Mouse (Mus musculus) heart, embryonic 15.5 days (tissue): ENCODE results near the gene Shisa4. TPM values are rescaled to one million over a fixed set of nuclear protein-coding genes. Genes with fewer than 3 reads are reported as not detected.

Source experiments
- ATAC-seq: fragments of 200-750 bp; cut with Nextera tagmentation; replicated peaks from 2 replicates; pipeline ENCODE4 v1.8.0; 2017; ENCODE audit warnings: low read depth, moderate TSS enrichment; ENCODE audit not compliant: insufficient number of reproducible peaks, insufficient read depth, low FRiP score
- H3K27ac ChIP-seq: fragments of 300-500 bp; sonication (generic); 2 replicates; pipeline ENCODE4 v1.5.1; 2015; ENCODE audit warnings: mild to moderate bottlenecking, inconsistent platforms
- H3K27me3 ChIP-seq: fragments of 300-500 bp; sonication (generic); 2 replicates; pipeline ENCODE4 v1.6.1; 2015; ENCODE audit warnings: inconsistent platforms
- H3K36me3 ChIP-seq: fragments of 300-500 bp; sonication (generic); 2 replicates; pipeline ENCODE4 v1.6.1; 2015; ENCODE audit warnings: mild to moderate bottlenecking, inconsistent platforms
- H3K4me1 ChIP-seq: fragments of 300-500 bp; sonication (generic); replicated peaks from 2 replicates; pipeline ENCODE4 v1.6.1; 2015; ENCODE audit warnings: inconsistent platforms
- H3K4me2 ChIP-seq: fragments of 300-500 bp; sonication (generic); 2 replicates; pipeline ENCODE4 v1.6.1; 2015; ENCODE audit warnings: inconsistent platforms, mild to moderate bottlenecking, moderate library complexity
- H3K4me3 ChIP-seq: fragments of 300-500 bp; sonication (generic); 2 replicates; pipeline ENCODE4 v1.5.1; 2015; ENCODE audit warnings: mild to moderate bottlenecking, inconsistent platforms
- H3K9ac ChIP-seq: fragments of 300-500 bp; sonication (generic); 2 replicates; pipeline ENCODE4 v1.6.1; 2015; ENCODE audit warnings: mild to moderate bottlenecking, inconsistent platforms
- H3K9me3 ChIP-seq: fragments of 300-500 bp; sonication (generic); replicated peaks from 2 replicates; pipeline ENCODE4 v1.6.1; 2016; ENCODE audit warnings: inconsistent platforms
- WGBS: fragments of 180-500 bp; shearing (Covaris S2); methylation state at CpG from one replicate; pipeline ENCODE4 v1.1.7; 2015; ENCODE audit warnings: mixed read lengths; 5-methylcytosine and 5-hydroxymethylcytosine counted together
- polyA plus RNA-seq: library from polyadenylated mRNA; unstranded; fragments of >200 nt; fragmentation: Nextera tagmentation; extraction: Ambion mirVana; gene quantifications from 2 replicates; pipeline ENCODE4 v1.2.1, GENCODE M21; 2015

Shisa4 gene
- polyA plus RNA-seq, 1 experiment from 2014 or later, result 26.0 TPM

- Histone ChIP-seq H3K4me1 (peaks cover 38% of the 10 kb centered on the region), H3K9me3 (no peaks in the 10 kb centered on the region), H3K9ac (no peak overlapping the region), H3K27me3 (no peaks in the 10 kb centered on the region; the same call in 1 of the 2 replicates), H3K4me2 (no peak overlapping the region), H3K4me3 (no peak overlapping the region), H3K36me3 (peaks cover 22% of the 10 kb centered on the region), H3K27ac (peak overlapping the region; percentile 1)
- 66% methylated on average over 15 of the region's 15 CpGs for WGBS
- no peak for ATAC-seq
These were observed 5.3 kb upstream of the Shisa4 start for GRCm38 (mm10) chr1:135380071-135380991.

GRCm38 (mm10) chr1:135379048-135379447, 4.0 kb upstream of the Shisa4 start:
- H3K4me2 ChIP-seq, result no peak overlapping the region
- H3K27ac ChIP-seq, result peak overlapping the region; percentile 73
- peaks cover 10% of the 10 kb centered on the region for H3K36me3 ChIP-seq
- peaks cover 51% of the 10 kb centered on the region for H3K4me1 ChIP-seq
- 36% methylated on average over 2 of the region's 2 CpGs for WGBS
- no peak overlapping the region for H3K9ac ChIP-seq
- ATAC-seq, result no peak
- no peak overlapping the region for H3K4me3 ChIP-seq
- no peaks in the 10 kb centered on the region; the same call in 1 of the 2 replicates for H3K27me3 ChIP-seq
- no peaks in the 10 kb centered on the region for H3K9me3 ChIP-seq

GRCm38 (mm10) chr1:135378576-135378975, 3.5 kb upstream of the Shisa4 start:
- H3K4me3 ChIP-seq, result no peak overlapping the region
- H3K4me1 ChIP-seq, result peaks cover 54% of the 10 kb centered on the region
- peaks cover 5% of the 10 kb centered on the region for H3K36me3 ChIP-seq
- H3K4me2 ChIP-seq, result peak overlapping the region; percentile 24
- WGBS, result 31% methylated on average over 9 of the region's 9 CpGs
- peak overlapping the region; percentile 73 for H3K27ac ChIP-seq
- no peaks in the 10 kb centered on the region; the same call in 1 of the 2 replicates for H3K27me3 ChIP-seq
- peak; percentile 5; the same call in 1 of the 2 replicates for ATAC-seq
- H3K9me3 ChIP-seq, result no peaks in the 10 kb centered on the region
- H3K9ac ChIP-seq, result no peak overlapping the region

- peak overlapping the region; percentile 53 for H3K27ac ChIP-seq
- peak overlapping the region; percentile 61 for H3K4me3 ChIP-seq
- 4% methylated on average over 19 of the region's 19 CpGs for WGBS
- peaks cover 37% of the 10 kb centered on the region for H3K4me1 ChIP-seq
- peaks cover 3% of the 10 kb centered on the region for H3K27me3 ChIP-seq
- H3K4me2 ChIP-seq, result peak overlapping the region; percentile 97
- no peaks in the 10 kb centered on the region for H3K9me3 ChIP-seq
- peak overlapping the region; percentile 72 for H3K9ac ChIP-seq
- ATAC-seq, result no peak
- H3K36me3 ChIP-seq, result no peaks in the 10 kb centered on the region
These were observed 716 bp downstream of the Shisa4 start for GRCm38 (mm10) chr1:135374175-135374867.

GRCm38 (mm10) chr1:135373171-135373677, 1.8 kb downstream of the Shisa4 start:
- H3K9me3 ChIP-seq, result no peaks in the 10 kb centered on the region
- no peak overlapping the region for H3K4me3 ChIP-seq
- WGBS, result 72% methylated on average over 4 of the region's 4 CpGs
- no peaks in the 10 kb centered on the region for H3K36me3 ChIP-seq
- no peak overlapping the region for H3K27ac ChIP-seq
- no peak overlapping the region for H3K4me2 ChIP-seq
- no peak overlapping the region for H3K9ac ChIP-seq
- H3K27me3 ChIP-seq, result peaks cover 3% of the 10 kb centered on the region
- ATAC-seq, result no peak
- H3K4me1 ChIP-seq, result peaks cover 34% of the 10 kb centered on the region

GRCm38 (mm10) chr1:135369415-135369814, 5.6 kb downstream of the Shisa4 start:
- no peak overlapping the region for H3K4me2 ChIP-seq
- 79% methylated on average over 5 of the region's 5 CpGs for WGBS
- H3K4me1 ChIP-seq, result peaks cover 32% of the 10 kb centered on the region
- peaks cover 8% of the 10 kb centered on the region; the same call in 1 of the 2 replicates for H3K27me3 ChIP-seq
- H3K36me3 ChIP-seq, result no peaks in the 10 kb centered on the region
- no peak for ATAC-seq
- no peak overlapping the region for H3K4me3 ChIP-seq
- no peak overlapping the region for H3K9ac ChIP-seq
- H3K27ac ChIP-seq, result no peak overlapping the region
- H3K9me3 ChIP-seq, result no peaks in the 10 kb centered on the region

GRCm38 (mm10) chr1:135368982-135369381, 6.1 kb downstream of the Shisa4 start:
- 10% methylated on average over 14 of the region's 14 CpGs for WGBS
- peak overlapping the region; percentile 96 for H3K4me2 ChIP-seq
- peaks cover 8% of the 10 kb centered on the region; the same call in 1 of the 2 replicates for H3K27me3 ChIP-seq
- peak overlapping the region; percentile 55 for H3K4me3 ChIP-seq
- no peak for ATAC-seq
- no peaks in the 10 kb centered on the region for H3K9me3 ChIP-seq
- H3K9ac ChIP-seq, result 0 out of 2 replicates have a peak overlapping the region, but pooled peaks have one; percentile 66
- no peak overlapping the region for H3K27ac ChIP-seq
- H3K4me1 ChIP-seq, result peaks cover 27% of the 10 kb centered on the region
- no peaks in the 10 kb centered on the region for H3K36me3 ChIP-seq

- peaks cover 8% of the 10 kb centered on the region; the same call in 1 of the 2 replicates for H3K27me3 ChIP-seq
- peak; percentile 59 for ATAC-seq
- H3K9ac ChIP-seq, result peak overlapping the region; percentile 66
- H3K9me3 ChIP-seq, result no peaks in the 10 kb centered on the region
- no peaks in the 10 kb centered on the region for H3K36me3 ChIP-seq
- WGBS, result 2% methylated on average over 20 of the region's 20 CpGs
- no peak overlapping the region for H3K27ac ChIP-seq
- H3K4me3 ChIP-seq, result peak overlapping the region; percentile 55
- peaks cover 25% of the 10 kb centered on the region for H3K4me1 ChIP-seq
- peak overlapping the region; percentile 96 for H3K4me2 ChIP-seq
These were observed 6.8 kb downstream of the Shisa4 start for GRCm38 (mm10) chr1:135368245-135368644.

- H3K36me3 ChIP-seq, result no peaks in the 10 kb centered on the region
- 42% methylated on average over 8 of the region's 8 CpGs for WGBS
- no peak for ATAC-seq
- H3K4me2 ChIP-seq, result no peak overlapping the region
- peaks cover 25% of the 10 kb centered on the region for H3K4me1 ChIP-seq
- no peak overlapping the region for H3K9ac ChIP-seq
- peaks cover 8% of the 10 kb centered on the region; the same call in 1 of the 2 replicates for H3K27me3 ChIP-seq
- no peak overlapping the region for H3K27ac ChIP-seq
- H3K4me3 ChIP-seq, result no peak overlapping the region
- no peaks in the 10 kb centered on the region for H3K9me3 ChIP-seq
These were observed 7.4 kb downstream of the Shisa4 start for GRCm38 (mm10) chr1:135367595-135367994.

GRCm38 (mm10) chr1:135367005-135367404, 8.0 kb downstream of the Shisa4 start:
- peaks cover 8% of the 10 kb centered on the region; the same call in 1 of the 2 replicates for H3K27me3 ChIP-seq
- H3K4me2 ChIP-seq, result no peak overlapping the region
- no peaks in the 10 kb centered on the region for H3K9me3 ChIP-seq
- H3K27ac ChIP-seq, result no peak overlapping the region
- H3K9ac ChIP-seq, result no peak overlapping the region
- H3K4me3 ChIP-seq, result no peak overlapping the region
- peaks cover 25% of the 10 kb centered on the region for H3K4me1 ChIP-seq
- no peaks in the 10 kb centered on the region for H3K36me3 ChIP-seq
- 47% methylated on average over 7 of the region's 7 CpGs for WGBS
- ATAC-seq, result no peak

- Histone ChIP-seq H3K4me2 (no peak overlapping the region), H3K36me3 (no peaks in the 10 kb centered on the region), H3K4me1 (peaks cover 25% of the 10 kb centered on the region), H3K9ac (no peak overlapping the region), H3K27me3 (peaks cover 8% of the 10 kb centered on the region; the same call in 1 of the 2 replicates), H3K27ac (no peak overlapping the region), H3K4me3 (no peak overlapping the region), H3K9me3 (no peaks in the 10 kb centered on the region)
- no peak for ATAC-seq
These were observed 8.7 kb downstream of the Shisa4 start for GRCm38 (mm10) chr1:135366380-135366779.
